8 mouse cellular contexts compared by ENCODE assay signal in the genomic region with DNA sequence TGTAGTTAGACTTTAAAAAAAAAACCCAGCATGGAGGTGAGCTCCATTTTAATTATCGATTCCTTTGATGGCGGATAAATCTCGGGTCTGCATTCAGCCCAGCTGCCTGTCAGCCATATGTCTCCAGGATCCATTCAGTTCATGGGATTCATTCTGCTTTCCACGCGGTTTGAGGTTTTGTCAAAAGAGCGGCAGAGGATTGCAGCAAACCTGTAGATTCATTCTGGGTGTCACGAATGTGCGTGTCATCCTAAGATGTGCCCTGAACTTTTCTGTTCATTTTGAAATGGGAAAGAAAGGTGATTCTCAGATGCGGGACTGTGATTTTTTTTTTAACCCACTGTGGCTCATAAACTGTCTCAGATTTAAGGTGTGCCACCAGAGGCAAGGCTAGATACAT.
DNase-seq lines count a peak whose midpoint lies in the region; ATAC-seq and TF ChIP-seq lines count a peak whose summit lies in the region.

No protein-coding gene starts in this region.

- peak overlapping the region; percentile 65; the same call in 1 of the 2 replicates for H3K9ac ChIP-seq in kidney, postnatal 0 days (ENCODE audit: low read depth, low read length)
- H3K9ac ChIP-seq in embryonic facial prominence, embryonic 14.5 days (ENCODE audit: low read depth, low read length) = peak overlapping the region; percentile 75
- peak overlapping the region; percentile 87 for H3K9ac ChIP-seq in hindbrain, embryonic 15.5 days
- peak overlapping the region; percentile 96 for H3K9ac ChIP-seq in midbrain, postnatal 0 days (replicated peaks; ENCODE audit: low read length, poor library complexity, severe bottlenecking)

- DNase-seq in kidney, postnatal 0 days (ENCODE audit: low spot score) = no peak
- no peak for DNase-seq in kidney, adult 11 months
- DNase-seq in embryonic facial prominence, embryonic 14.5 days (ENCODE audit: low spot score) = peak; percentile 45
- DNase-seq in midbrain, postnatal 0 days (ENCODE audit: low spot score) = peak; percentile 55
- no peak for DNase-seq in urinary bladder, postnatal 36 days (ENCODE audit: low spot score in 2 of 2)
- DNase-seq in spleen, adult 18-20 months = no peak
- DNase-seq in lung, postnatal 25 days (ENCODE audit: low spot score) = no peak

- no peak for TF ChIP-seq CTCF in kidney, postnatal 0 days (IDR thresholded peaks at IDR 0.05; ENCODE audit: low read depth)
- no peak for TF ChIP-seq CTCF in midbrain, postnatal 0 days (IDR thresholded peaks at IDR 0.05)

- no peaks in the 10 kb centered on the region for H3K36me3 ChIP-seq in kidney, postnatal 0 days (ENCODE audit: insufficient read depth, low read length)
- H3K36me3 ChIP-seq in embryonic facial prominence, embryonic 14.5 days (ENCODE audit: control insufficient read depth, insufficient read depth, low read length) = no peaks in the 10 kb centered on the region
- H3K36me3 ChIP-seq in hindbrain, embryonic 15.5 days = no peaks in the 10 kb centered on the region
- no peaks in the 10 kb centered on the region for H3K36me3 ChIP-seq in midbrain, postnatal 0 days (ENCODE audit: insufficient read depth, low read length)

- H3K4me1 ChIP-seq in kidney, postnatal 0 days (replicated peaks; ENCODE audit: insufficient read depth, low read length) = peaks cover 4% of the 10 kb centered on the region; the same call in 1 of the 2 replicates
- peaks cover 20% of the 10 kb centered on the region for H3K4me1 ChIP-seq in embryonic facial prominence, embryonic 14.5 days (ENCODE audit: control insufficient read depth, insufficient read depth, low read length)
- H3K4me1 ChIP-seq in hindbrain, embryonic 15.5 days (replicated peaks) = peaks cover 33% of the 10 kb centered on the region
- peaks cover 6% of the 10 kb centered on the region; the same call in 1 of the 2 replicates for H3K4me1 ChIP-seq in midbrain, postnatal 0 days (ENCODE audit: insufficient read depth, low read length)

- whole genome bisulfite sequencing in kidney, postnatal 0 days = 29% methylated on average over 9 of the region's 9 CpGs
- WGBS in embryonic facial prominence, embryonic 14.5 days = 20% methylated on average over 9 of the region's 9 CpGs
- WGBS in hindbrain, embryonic 15.5 days = 25% methylated on average over 9 of the region's 9 CpGs
- WGBS in midbrain, postnatal 0 days = 11% methylated on average over 9 of the region's 9 CpGs

- ATAC-seq in kidney, postnatal 0 days (replicated peaks; ENCODE audit: low FRiP score, low read depth) = no peak
- no peak for ATAC-seq in embryonic facial prominence, embryonic 14.5 days (ENCODE audit: low read depth)
- ATAC-seq in hindbrain, embryonic 15.5 days (ENCODE audit: low FRiP score, low read depth) = no peak
- no peak for ATAC-seq in midbrain, postnatal 0 days (ENCODE audit: low FRiP score)

- no peak overlapping the region for H3K27ac ChIP-seq in kidney, postnatal 0 days
- H3K27ac ChIP-seq in embryonic facial prominence, embryonic 14.5 days (replicated peaks; ENCODE audit: low read depth, low read length) = peak overlapping the region; percentile 35; the same call in 1 of the 2 replicates
- peak overlapping the region; percentile 97 for H3K27ac ChIP-seq in hindbrain, embryonic 15.5 days (replicated peaks)
- H3K27ac ChIP-seq in midbrain, postnatal 0 days (ENCODE audit: low read depth, low read length) = peak overlapping the region; percentile 94

- H3K4me2 ChIP-seq in kidney, postnatal 0 days (ENCODE audit: low read length) = peak overlapping the region; percentile 79
- H3K4me2 ChIP-seq in embryonic facial prominence, embryonic 14.5 days (ENCODE audit: low read depth, low read length) = peak overlapping the region; percentile 59
- peak overlapping the region; percentile 56 for H3K4me2 ChIP-seq in hindbrain, embryonic 15.5 days
- peak overlapping the region; percentile 62 for H3K4me2 ChIP-seq in midbrain, postnatal 0 days (ENCODE audit: low read depth, low read length, poor library complexity, severe bottlenecking)

- no peaks in the 10 kb centered on the region for H3K27me3 ChIP-seq in kidney, postnatal 0 days (ENCODE audit: insufficient read depth, low read length)
- H3K27me3 ChIP-seq in embryonic facial prominence, embryonic 14.5 days (replicated peaks; ENCODE audit: control insufficient read depth, insufficient read depth, low read length) = no peaks in the 10 kb centered on the region
- no peaks in the 10 kb centered on the region for H3K27me3 ChIP-seq in hindbrain, embryonic 15.5 days
- H3K27me3 ChIP-seq in midbrain, postnatal 0 days (ENCODE audit: insufficient read depth, low read length) = no peaks in the 10 kb centered on the region

- peak overlapping the region; percentile 48 for H3K4me3 ChIP-seq in kidney, postnatal 0 days (replicated peaks; ENCODE audit: low read depth, low read length)
- H3K4me3 ChIP-seq in embryonic facial prominence, embryonic 14.5 days (ENCODE audit: low read depth, low read length) = peak overlapping the region; percentile 47
- H3K4me3 ChIP-seq in hindbrain, embryonic 15.5 days = peak overlapping the region; percentile 80
- peak overlapping the region; percentile 73 for H3K4me3 ChIP-seq in midbrain, postnatal 0 days (ENCODE audit: low read depth, low read length)

- no peaks in the 10 kb centered on the region for H3K9me3 ChIP-seq in kidney, postnatal 0 days (replicated peaks; ENCODE audit: low read length)
- no peaks in the 10 kb centered on the region for H3K9me3 ChIP-seq in embryonic facial prominence, embryonic 14.5 days (ENCODE audit: control insufficient read depth, low read length)
- no peaks in the 10 kb centered on the region for H3K9me3 ChIP-seq in hindbrain, embryonic 15.5 days
- no peaks in the 10 kb centered on the region for H3K9me3 ChIP-seq in midbrain, postnatal 0 days (ENCODE audit: low read length)

Comparison
In these comparisons a context has a peak if more than half of its experiments do, and no peak if none do; other contexts are left out.
1. DNase-seq: peak in embryonic facial prominence, embryonic 14.5 days (single experiment) and midbrain, postnatal 0 days (single experiment); none in kidney, postnatal 0 days (single experiment), kidney, adult 11 months (single experiment), urinary bladder, postnatal 36 days (0 of 2), spleen, adult 18-20 months (0 of 2) and lung, postnatal 25 days (single experiment).
2. Peak in every context shown above with its lines, with median percentiles within 50 percentile points of each other: H3K4me2 ChIP-seq, H3K4me3 ChIP-seq and H3K9ac ChIP-seq.